Mouse (Mus musculus) liver, postnatal 0 days (tissue): Measurements from ENCODE around the gene St7.

Experiments
- CTCF ChIP-seq: sonication (generic); IDR thresholded peaks from 2 replicates; pipeline ENCODE4 v1.5.1; 2016; ENCODE audit warnings: antibody characterized with exemption, low read depth
- EP300 ChIP-seq: IDR thresholded peaks from 2 replicates; pipeline ENCODE4 v1.6.1; 2016; ENCODE audit warnings: antibody characterized with exemption, low read depth, mild to moderate bottlenecking

GRCm38 (mm10) chr6:17917233-17917632 lies 224.5 kb downstream of the St7 start:
- TF ChIP-seq CTCF (no peak), EP300 (no peak)
